Mouse (Mus musculus) cerebellum, adult 18-20 months (tissue): ENCODE measurements around the gene Hsf2bp.
A peak's percentile ranks its signal among the peaks of the same experiment; 100 is the strongest.
"Not testable (repeated sequence)": the region's sequence is repeated elsewhere in the genome, so short reads cannot be mapped to it uniquely, and the experiment has no call there.

Source experiments
- DNase-seq, 2 experiments: peaks; one replicate each; pipeline ENCODE4 v3.0.0; 2021

Hsf2bp gene

GRCm38 (mm10) chr17:32035609-32036508, at the start of gene Hsf2bp, which contains the start of gene Rrp1b:
Hsf2bp (minus strand) TSS chr17:32036349.
Rrp1b (plus strand) TSS chr17:32036100.
- DNase-seq: peak; percentile 68 to 85

- no peak for DNase-seq
These were observed 47.2 kb upstream of the Hsf2bp start for GRCm38 (mm10) chr17:32083351-32083750.

GRCm38 (mm10) chr17:32075164-32075563, 39.0 kb upstream of the Hsf2bp start:
- DNase-seq: peak in 1 of 2 experiments; percentile 16

GRCm38 (mm10) chr17:32074658-32075057, 38.5 kb upstream of the Hsf2bp start:
- DNase-seq: no peak

GRCm38 (mm10) chr17:32073359-32073758, 37.2 kb upstream of the Hsf2bp start:
- peak; percentile 77 to 82 for DNase-seq

- no peak for DNase-seq
These were observed 32.7 kb upstream of the Hsf2bp start for GRCm38 (mm10) chr17:32068810-32069209.

GRCm38 (mm10) chr17:32068381-32068780, 32.2 kb upstream of the Hsf2bp start:
- DNase-seq: no peak

- no peak for DNase-seq
These were observed 31.4 kb upstream of the Hsf2bp start for GRCm38 (mm10) chr17:32067541-32067940.

GRCm38 (mm10) chr17:32064762-32065161, 28.6 kb upstream of the Hsf2bp start:
- not testable (repeated sequence) for DNase-seq

GRCm38 (mm10) chr17:32063654-32064053, 27.5 kb upstream of the Hsf2bp start:
- DNase-seq: no peak

- DNase-seq: no peak
These were observed 25.1 kb upstream of the Hsf2bp start for GRCm38 (mm10) chr17:32061219-32061618.

- no peak for DNase-seq
These were observed 22.9 kb upstream of the Hsf2bp start for GRCm38 (mm10) chr17:32059084-32059483.

- no peak for DNase-seq
These were observed 21.7 kb upstream of the Hsf2bp start for GRCm38 (mm10) chr17:32057843-32058242.

- no peak for DNase-seq
These were observed 17.5 kb upstream of the Hsf2bp start for GRCm38 (mm10) chr17:32053677-32054076.

- DNase-seq: no peak
These were observed 16.3 kb upstream of the Hsf2bp start for GRCm38 (mm10) chr17:32052237-32053080.

- no peak for DNase-seq
These were observed 14.5 kb upstream of the Hsf2bp start for GRCm38 (mm10) chr17:32050609-32051008.

GRCm38 (mm10) chr17:32049914-32050313, 13.8 kb upstream of the Hsf2bp start:
- DNase-seq: no peak

GRCm38 (mm10) chr17:32048351-32048750, 12.2 kb upstream of the Hsf2bp start:
- DNase-seq: no peak

GRCm38 (mm10) chr17:32046541-32046940, 10.4 kb upstream of the Hsf2bp start:
- no peak for DNase-seq

GRCm38 (mm10) chr17:32040263-32040662, 4.1 kb upstream of the Hsf2bp start:
- DNase-seq: no peak

GRCm38 (mm10) chr17:32036509-32037438, 625 bp upstream of the Hsf2bp start:
- DNase-seq: no peak

GRCm38 (mm10) chr17:32034322-32034721, 1.8 kb downstream of the Hsf2bp start:
- no peak for DNase-seq
